Mouse (Mus musculus) urinary bladder, postnatal 0 days (tissue): ENCODE results near the gene Cfap65. TPM values are rescaled to one million over a fixed set of nuclear protein-coding genes. Genes with fewer than 3 reads are reported as not detected.

ENCODE experiments used
- microRNA counts: library from miRNA; unstranded; fragments of <30 nt; microRNA quantifications from one replicate; lab custom pipeline; 2016
- microRNA-seq: library from miRNA; unstranded; fragments of <30 nt; microRNA quantifications from one replicate; pipeline ENCODE4, GENCODE M21; 2016
- polyA plus RNA-seq: library from polyadenylated mRNA; unstranded; fragments of >200 nt; fragmentation: Nextera tagmentation; extraction: Ambion mirVana; gene quantifications from 2 replicates; pipeline ENCODE4 v1.2.1, GENCODE M21; 2015

Gene Cfap65
- polyA plus RNA-seq, result not detected in 2 replicates

DNA sequence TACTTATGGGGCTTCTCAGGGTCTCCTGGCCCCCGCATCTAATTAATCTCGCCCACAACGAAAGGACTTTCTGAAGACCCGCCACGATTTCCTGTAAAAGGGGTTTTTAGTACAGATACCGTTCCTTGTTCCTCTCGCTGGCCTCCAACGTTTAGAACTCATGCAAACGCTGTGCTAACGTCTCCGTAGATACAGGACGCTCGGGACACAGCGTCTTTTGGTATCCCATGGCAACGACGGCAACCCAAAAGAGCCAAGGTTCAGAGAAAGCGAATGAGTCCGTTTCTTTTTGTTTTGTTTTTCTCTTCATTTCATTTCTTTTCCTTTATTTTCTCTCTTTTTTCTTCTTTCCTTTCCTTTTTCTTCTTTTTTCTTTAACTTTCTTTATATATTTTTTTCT lies at the start of gene Cfap65:
Cfap65 (minus strand) TSS at position 198 of the 400 bp plus-strand sequence.

DNA sequence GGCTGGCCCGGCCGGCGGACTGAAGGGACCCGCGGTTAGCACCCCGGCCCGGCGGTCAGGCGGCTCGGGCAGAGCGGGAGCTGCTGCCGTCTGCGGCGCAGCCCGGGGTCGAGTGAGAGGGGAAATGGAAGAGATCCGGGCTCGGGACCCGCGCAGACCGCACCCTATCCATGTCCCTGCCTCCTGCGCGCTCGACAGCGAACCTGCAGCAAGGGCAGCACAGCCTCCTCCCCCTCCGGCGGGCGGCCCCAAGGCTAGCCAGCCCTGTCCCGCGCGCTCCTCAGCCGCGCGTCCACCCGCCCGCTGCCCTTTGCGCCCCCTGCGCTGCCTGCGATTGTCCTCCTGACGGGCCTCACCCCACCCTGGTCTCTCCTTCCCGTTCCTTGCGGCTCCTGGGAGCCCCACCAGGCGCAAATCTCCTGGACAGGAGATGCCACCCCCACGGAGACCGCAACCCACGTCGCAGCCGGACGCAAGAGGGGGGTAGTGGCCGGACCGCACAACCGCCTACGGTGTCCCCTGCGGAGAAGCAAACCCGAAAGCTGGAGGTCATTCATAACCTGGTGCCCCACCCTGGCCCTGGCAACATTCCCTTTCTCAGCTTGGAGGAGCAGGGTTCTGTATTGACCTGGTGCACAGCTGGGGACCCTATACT lies 16.3 kb upstream of the Cfap65 start, which contains the start of gene Ihh:
Ihh (minus strand) TSS at position 117 of the 655 bp plus-strand sequence.

DNA sequence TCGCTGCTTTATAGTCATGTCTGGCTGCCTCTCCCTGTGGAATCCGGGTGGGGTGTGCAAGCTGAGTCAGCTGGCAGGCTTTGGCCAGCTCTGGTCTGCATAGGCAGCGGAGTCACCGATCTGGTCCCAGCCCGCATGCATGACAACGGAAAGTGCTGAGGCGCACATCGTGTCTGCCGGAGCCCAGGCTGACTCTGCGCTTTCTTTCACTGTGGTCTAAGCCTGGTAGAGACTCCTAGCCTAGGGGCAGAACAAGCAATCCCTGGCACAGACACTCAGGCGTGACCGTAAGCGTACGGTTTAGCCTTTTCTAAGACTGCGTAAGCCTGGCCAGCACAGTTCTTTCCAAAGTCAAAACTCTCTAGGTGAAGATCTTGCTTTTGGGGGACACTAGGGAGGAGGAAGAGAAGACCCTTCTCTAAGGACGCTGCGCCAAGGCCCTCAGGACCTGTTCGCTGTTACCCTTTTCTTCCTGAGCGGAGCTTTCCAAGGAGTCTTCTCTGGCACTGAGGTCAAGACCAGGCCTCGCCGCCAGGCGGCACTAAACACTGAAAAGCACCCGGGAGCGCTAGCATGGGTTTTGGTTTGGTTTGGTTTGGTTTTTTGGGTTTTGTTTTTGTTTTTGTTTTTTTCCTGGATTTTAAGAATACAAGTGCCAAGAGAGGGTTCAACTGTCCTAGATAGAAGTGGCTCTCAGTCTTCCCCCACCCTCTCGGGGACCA lies 42.1 kb downstream of the Cfap65 start, which contains the start of gene Cryba2:
Cryba2 (minus strand) TSS at position 10 of the 722 bp plus-strand sequence.

DNA sequence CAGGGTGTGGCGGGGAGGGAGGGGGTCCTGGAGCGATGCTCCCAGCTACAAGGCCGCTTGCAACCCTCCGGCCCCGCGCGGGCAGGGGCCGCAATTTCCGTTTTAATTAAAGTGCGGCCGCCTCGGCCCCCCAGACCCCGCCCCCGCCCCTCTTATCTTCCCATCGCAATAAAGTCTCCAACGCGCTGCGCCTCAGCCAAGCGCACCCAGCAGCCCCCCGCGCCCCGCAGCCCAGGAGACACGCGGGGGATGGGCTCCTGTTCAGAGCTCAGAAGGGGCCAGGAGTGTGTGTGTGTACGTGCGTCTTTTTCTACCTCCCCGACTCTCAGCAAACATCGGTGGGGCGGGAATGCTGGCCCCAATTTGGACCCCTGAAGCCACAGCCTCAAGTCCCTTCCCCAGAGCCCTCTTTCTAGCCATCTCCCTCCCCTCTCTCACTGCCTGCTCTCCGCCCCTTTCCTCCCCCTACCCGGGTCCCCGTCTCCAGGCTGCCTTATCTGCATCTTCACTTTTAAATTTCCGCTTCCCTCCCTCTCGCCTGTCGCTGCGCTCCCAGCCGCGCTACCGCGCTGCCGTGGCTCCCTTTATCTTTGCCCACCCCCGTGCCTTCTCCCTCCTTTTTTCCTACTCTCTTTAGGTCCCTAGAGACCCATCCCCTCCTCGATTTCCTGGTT lies 49.9 kb downstream of the Cfap65 start, which contains the start of gene Fev:
Fev (minus strand) TSS at position 51 of the 674 bp plus-strand sequence.

DNA sequence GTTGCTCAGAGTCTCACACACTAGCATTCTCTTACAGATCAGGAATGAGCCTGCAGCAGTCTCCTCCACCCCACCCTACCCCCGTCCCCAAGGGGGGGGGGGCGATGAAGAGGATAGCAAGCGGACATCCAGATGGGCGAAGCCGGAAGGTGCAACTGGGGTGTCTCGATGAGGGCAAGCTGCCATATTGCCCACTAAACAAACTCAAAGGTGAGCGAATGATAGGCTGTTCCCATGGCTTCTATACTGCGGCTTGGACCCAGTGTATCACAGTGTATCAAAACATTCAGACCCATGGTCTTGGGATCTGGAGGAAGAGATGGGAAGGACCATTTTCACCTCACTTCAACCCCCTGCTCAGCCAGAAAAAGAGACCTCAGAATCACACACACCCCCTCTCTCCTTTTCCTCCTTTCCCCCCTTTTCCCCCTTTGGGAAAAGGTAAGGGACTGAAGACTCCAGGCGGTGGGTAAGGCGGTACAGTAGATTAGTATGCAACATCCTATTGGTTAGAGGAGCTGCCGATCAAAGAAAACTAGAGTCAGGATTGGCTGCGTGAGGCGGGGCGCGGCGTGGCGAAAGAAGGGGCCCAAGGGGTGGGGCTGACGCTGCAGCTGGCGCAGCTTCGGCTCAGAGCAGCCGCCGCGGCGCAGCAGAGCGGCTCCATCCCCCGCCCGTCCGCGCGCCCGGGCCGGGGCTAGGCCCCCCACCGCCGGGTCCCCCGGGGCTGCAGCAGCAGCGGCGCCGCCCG lies 80.9 kb downstream of the Cfap65 start, which contains the start of gene Cdk5r2:
Cdk5r2 (plus strand) TSS at position 629 of the 751 bp plus-strand sequence.

MicroRNA genes within 50 kb of the gene (microRNA counts, 519-probe panel; counts per million panel counts)
- not detected for microRNA mmu-miR-375 (lab: Ali Mortazavi, UCI)

Small RNA genes within 50 kb of the gene (microRNA-seq; reads per million reads assigned to microRNA genes)
- gene Mir375, result 56.3 reads per million, percentile 41 among the genes with 10 or more reads in this experiment

Other genes with a start within 250 kb of the Cfap65 start
- gene Cyp27a1, start 222.0 kb downstream of the Cfap65 start, polyA plus RNA-seq, result 8.5 and 10.7 TPM in 2 replicates
- 0.41 and 0.58 TPM in 2 replicates for gene Prkag3, start 186.4 kb downstream of the Cfap65 start, polyA plus RNA-seq
- gene Wnt6, start 163.7 kb downstream of the Cfap65 start, polyA plus RNA-seq, result 8.4 and 8.6 TPM in 2 replicates
- 7.4 and 9.2 TPM in 2 replicates for gene Wnt10a, start 144.1 kb downstream of the Cfap65 start, polyA plus RNA-seq
- not detected in 2 replicates for gene Cdk5r2, start 80.7 kb downstream of the Cfap65 start, polyA plus RNA-seq
- gene Fev, start 50.2 kb downstream of the Cfap65 start, polyA plus RNA-seq, result not detected in 2 replicates
- gene Cryba2, start 42.5 kb downstream of the Cfap65 start, polyA plus RNA-seq, result not detected in 2 replicates
- 0.08 TPM in 1 of 2 replicates, not detected in the other for gene Ihh, start 16.1 kb upstream of the Cfap65 start, polyA plus RNA-seq
- 6.5 and 6.7 TPM in 2 replicates for gene Nhej1, start 189.6 kb upstream of the Cfap65 start, polyA plus RNA-seq
- 0.98 TPM in 2 replicates for gene Slc23a3, start 198.3 kb upstream of the Cfap65 start, polyA plus RNA-seq
- 30.9 and 33.7 TPM in 2 replicates for gene Cnppd1, start 207.1 kb upstream of the Cfap65 start, polyA plus RNA-seq
- 23.0 and 25.4 TPM in 2 replicates for gene Retreg2, start 207.2 kb upstream of the Cfap65 start, polyA plus RNA-seq
- gene Zfand2b, start 233.0 kb upstream of the Cfap65 start, polyA plus RNA-seq, result 27.1 and 30.9 TPM in 2 replicates
- 11.4 and 15.1 TPM in 2 replicates for gene Abcb6, start 244.8 kb upstream of the Cfap65 start, polyA plus RNA-seq